Mouse (Mus musculus) right cerebral cortex, postnatal 10 days (tissue): Measurements from ENCODE around the gene Wwox.

Source experiments
- DNase-seq, 2 experiments: peaks; one replicate each; pipeline ENCODE4 v3.0.0; 2021; ENCODE audit warnings: low spot score in 2 of 2

Wwox gene

DNA sequence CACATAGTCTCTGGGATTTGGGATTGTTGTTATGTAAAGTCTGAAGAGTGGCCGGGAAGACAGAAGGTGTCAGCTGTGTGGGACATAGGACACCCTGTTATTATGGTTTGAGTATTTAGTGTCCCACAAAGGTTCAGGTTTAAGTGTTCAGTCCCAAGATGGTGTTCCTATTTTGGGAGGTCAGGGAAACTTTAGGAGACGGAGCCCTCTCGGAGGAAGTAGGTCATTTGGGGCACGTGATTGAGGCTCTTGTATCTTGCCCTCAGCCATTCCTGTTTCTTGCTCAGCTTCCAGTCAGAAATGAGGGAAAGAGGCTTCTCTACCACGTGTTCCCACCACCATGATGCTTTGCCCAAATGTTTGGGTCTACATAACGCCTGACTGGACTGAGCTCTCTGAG lies 524.8 kb downstream of the Wwox start:
- no peak for DNase-seq

DNA sequence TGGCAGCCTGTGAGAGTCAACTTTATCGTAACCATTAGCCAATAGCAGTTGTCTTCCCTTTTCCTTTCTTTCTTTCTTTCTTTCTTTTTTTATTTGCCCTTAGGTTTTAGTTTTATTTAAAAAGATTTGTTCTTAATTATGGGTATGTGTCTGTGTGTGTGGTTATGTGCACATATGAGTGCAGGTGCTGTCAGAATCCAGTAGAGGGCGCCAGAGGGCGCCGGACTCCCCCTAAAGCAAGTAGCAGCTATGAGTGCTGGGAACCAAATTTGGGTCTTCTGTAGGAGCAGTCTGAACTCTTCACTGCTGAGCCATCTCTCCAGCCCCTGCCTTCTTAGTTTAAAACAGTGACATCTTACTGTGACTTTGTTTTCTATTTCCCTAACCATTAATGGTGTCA lies 529.4 kb downstream of the Wwox start:
- no peak for DNase-seq

DNA sequence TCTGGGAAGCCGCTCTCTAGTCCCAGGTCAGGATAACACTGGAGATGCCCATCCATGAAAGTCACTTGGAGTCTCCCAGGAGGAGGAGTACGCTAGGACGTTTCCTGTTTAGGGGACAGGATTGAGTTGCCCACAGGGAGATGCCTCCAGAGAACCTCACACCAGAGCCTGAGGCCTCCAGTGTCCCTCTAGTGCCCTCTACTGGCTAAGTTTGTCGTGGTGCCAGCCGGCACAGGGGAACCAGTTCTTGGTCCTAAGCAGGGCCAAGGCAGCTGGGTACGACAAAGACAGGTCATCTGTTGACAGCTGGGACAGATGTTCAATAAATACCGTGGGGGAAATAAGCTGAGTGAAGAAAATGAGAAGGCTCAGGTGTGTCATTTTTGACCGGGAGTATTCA lies 531.9 kb downstream of the Wwox start:
- DNase-seq: peak; percentile 47 to 78

GRCm38 (mm10) chr8:114973002-114973461 lies 533.6 kb downstream of the Wwox start:
- peak in 1 of 2 experiments; percentile 29 for DNase-seq

DNA sequence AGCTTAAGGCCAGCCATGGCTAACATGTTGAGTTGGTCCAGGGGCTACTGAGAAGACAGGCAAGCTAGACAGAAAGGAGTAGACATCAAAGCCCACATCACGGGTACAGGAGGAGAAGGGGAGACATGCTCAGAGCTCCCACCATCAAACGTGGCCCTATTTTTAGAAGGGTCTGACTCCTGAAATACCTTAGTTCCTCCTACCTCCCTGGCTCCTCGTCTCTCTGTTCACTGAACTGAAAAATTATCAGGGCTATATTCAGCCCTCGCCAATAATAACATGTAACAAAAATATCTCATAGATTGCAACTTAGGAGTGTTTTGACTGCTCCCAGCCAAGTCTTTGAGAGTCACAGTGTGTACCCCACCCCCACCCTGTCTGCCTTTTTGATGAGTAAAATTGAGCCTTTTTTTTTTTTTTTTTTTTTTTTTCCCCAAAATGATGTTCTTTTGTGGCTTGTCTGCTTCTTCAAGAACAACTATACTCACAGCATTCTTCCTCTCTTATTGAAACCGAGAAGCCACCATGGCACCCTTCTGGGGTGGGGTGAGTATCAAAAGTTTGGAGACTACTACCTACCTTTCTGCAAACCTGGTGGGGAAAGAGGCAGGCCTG lies 535.0 kb downstream of the Wwox start:
- no peak for DNase-seq

DNA sequence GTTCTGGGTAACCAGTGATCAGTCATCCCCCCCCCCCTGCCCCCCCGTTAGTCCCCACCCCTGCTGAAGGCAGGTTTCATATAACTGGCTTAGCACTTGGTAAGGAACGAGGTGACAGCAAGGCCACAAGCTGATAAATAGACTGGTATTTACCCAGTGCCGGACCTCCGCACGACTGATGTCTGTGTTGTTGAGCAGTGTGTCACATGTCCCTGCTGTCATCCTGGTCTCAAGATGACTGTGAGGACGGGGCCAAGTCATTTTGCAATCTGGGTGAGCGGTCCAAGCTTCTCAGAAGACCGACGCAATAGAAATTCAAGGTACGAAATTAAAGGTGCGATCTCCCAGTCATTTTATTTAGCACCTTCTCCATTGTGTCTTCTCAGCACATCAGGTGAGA lies 538.3 kb downstream of the Wwox start:
- no peak for DNase-seq

DNA sequence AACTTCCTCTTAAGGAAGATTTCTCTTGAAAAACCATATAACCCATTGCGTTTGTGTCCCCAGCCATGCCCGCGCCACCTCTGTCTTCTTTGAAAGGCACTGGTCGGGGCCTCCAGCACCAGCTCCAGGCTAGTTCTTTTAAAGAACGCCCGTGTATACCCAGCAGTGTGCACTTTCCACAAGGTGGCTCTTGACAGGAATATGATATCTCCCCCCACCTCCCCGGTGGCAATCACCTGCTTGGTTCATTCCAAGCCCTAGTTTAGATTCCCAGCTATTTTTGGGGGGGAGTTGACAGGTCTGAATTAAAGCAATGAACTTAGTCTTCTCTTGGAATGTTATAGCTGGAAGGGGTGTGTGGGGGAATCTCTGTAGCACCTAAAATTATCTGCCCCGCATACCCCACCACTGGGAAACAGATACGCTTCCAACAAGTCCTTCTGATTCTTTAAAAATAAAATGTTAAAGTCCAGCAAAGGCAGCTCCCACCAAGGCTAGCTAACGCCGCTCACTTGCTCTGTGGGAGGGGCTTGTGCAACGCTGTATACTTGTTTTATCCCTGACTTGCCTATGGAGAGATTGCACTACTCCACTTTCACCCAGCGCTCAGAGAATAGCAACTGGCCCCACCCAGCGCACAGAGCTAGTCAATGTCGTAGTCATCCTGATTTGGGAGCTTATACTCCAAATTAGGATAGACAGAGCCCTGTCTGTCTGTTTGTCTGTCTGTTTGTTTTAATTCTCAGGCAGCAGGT lies 538.9 kb downstream of the Wwox start:
- no peak for DNase-seq

DNA sequence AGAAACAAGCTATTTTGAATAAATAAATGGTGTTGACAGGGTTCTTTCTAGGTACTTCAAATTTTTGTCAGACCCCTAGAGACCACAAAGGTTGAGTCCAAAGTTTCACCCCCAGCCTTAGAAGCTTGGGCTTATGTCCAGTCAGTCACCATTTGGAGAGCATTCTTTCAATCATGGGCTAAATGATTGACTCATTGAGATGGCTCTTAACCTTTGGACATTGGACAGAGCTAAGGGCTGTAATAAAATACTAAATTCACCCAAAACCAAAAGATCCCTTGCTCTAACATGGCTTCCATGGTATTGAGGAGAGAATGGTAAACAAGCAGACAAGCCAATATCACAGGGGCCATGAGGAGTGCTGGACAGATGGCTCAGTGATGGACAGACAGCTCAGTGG lies 540.2 kb downstream of the Wwox start:
- DNase-seq: no peak

DNA sequence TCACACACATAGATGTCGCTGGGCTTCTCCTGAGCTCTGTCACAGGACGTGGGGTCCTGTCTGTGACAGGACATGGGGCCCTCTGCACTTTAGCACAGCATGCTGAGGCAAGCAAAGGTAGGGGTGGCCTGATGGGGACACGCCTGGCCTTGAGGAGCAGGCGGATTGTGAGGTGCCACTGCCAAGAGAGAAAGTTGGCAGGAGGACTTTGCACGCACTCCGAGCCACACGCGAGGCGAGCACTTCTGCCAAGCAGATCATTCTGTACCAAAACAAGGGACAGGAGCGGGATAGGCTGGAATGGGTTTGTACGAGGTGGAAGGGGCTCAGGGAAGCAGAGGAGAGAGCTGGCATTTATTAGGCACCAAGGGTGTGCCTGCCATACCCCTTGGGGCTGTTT lies 543.3 kb downstream of the Wwox start:
- DNase-seq: no peak

GRCm38 (mm10) chr8:114984500-114984899 lies 545.0 kb downstream of the Wwox start:
- no peak for DNase-seq

DNA sequence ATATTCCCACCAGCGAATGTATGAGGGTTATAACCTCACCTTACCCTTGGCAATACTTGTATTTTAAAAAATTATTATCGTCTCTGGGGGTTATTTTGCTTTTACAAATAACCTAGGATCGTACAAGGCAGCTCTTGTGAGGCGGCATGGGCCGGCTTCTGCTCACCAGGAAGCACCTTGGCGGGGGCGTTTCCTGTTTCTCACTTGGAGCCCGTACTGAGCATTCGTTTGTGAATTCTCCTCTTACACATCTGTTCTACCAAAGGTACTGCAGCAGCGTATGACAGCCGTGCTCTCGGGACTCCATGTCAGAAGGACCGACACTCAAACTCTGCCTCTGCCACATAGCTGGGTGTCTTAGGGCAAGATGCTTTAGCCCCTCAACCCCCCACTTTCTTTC lies 546.5 kb downstream of the Wwox start:
- no peak for DNase-seq

DNA sequence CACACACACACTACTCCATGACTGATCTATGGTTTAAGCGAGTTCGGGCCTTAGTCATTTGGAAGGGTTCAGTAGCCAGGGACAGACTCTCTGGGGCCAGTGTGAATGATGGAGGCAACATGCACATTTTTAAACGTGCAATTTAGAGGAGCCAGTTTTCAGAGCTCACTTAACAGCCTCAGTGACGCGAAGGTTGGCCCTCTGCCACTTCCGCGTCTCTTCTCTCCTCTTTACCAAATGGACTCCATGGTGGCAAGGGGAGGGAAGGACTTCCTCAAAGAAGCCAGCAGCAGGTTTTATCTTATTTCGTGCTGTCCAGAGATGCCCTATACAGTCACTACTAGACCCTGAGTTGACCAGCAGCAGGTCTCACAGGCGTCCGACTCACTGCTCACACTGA lies 547.5 kb downstream of the Wwox start:
- no peak for DNase-seq

- DNase-seq: no peak
Measured at GRCm38 (mm10) chr8:114990865-114991613, 551.6 kb downstream of the Wwox start.

- no peak for DNase-seq
Measured at GRCm38 (mm10) chr8:115000736-115001135, 561.3 kb downstream of the Wwox start.

- no peak for DNase-seq
Measured at GRCm38 (mm10) chr8:115005021-115005420, 565.6 kb downstream of the Wwox start.

- DNase-seq: peak in 1 of 2 experiments; percentile 34
Measured at GRCm38 (mm10) chr8:115006561-115006960, 567.1 kb downstream of the Wwox start.

DNA sequence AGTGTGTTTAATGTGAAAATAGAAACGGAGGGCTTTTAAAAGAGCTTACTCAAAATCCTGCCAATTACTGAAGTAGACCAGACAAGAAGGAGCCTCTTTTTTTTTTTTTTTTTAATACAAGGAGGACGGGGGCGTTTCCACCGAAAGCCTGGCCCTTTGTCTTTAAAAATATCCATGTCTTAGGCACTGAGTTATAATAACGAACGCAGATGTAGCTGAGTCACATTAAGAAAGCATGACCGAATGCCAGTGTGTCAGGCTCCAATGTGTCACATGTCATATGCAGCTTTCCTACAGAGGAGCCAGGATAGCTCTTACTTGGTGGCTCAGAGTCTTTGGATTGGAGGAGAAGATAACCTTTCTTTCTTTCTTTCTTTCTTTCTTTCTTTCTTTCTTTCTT lies 567.8 kb downstream of the Wwox start:
- peak in 1 of 2 experiments; percentile 29 for DNase-seq

- DNase-seq: no peak
Measured at GRCm38 (mm10) chr8:115008624-115009620, 569.5 kb downstream of the Wwox start.

GRCm38 (mm10) chr8:115009897-115010768 lies 570.7 kb downstream of the Wwox start:
- DNase-seq: no peak

- no peak for DNase-seq
Measured at GRCm38 (mm10) chr8:115010769-115011073, 571.3 kb downstream of the Wwox start.

GRCm38 (mm10) chr8:115019661-115020060 lies 580.2 kb downstream of the Wwox start:
- DNase-seq: no peak
